Mouse (Mus musculus): Measurements from ENCODE around the gene Zfp1.
A peak's percentile ranks its signal among the peaks of the same experiment; 100 is the strongest.

The Zfp1 gene

DNA sequence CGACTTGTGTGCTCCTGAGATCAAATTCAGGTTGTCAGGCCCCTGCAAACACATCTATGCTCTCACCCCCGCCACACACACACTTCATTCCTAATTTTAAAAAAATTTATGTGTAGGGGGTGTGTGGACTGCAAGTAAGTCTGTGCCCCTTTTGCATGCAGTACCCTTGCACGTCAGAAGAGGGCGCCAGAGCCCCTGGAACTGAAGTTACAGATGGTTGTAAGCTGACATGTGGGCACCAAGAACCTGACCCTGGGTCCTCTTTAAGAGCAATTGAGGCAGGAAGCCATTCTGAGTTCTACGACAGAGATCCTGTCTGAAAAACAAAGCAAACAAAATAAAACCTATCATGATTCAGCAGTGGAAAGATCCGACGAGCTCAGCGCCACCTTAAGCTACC, 33.0 kb downstream of the Zfp1 start:
- no peak for DNase-seq (ENCODE audit: extremely low read depth, low read depth)

- DNase-seq (ENCODE audit: extremely low read depth, low read depth): peak; percentile 47
Measured at GRCm38 (mm10) chr8:111678111-111678510, 34.9 kb downstream of the Zfp1 start.

DNA sequence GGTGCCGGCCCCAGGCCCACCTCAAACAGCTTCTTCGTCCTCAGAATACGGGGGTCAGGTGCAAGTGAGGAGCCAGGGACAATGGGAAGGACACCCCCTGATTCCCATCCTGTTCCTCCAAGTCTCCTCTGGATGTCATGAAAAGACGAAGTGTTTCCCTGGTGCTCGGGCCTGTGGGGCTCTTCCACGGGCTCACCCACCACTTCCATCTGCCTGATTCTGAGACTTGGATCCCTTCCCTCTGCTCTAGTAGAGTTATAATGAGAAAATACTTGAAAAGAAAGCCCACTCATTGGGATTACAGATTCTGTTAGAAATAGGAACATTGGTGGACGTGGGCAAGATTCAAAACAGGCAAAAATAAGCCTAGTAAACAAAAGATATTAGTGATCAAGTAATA, 35.6 kb downstream of the Zfp1 start:
- DNase-seq (ENCODE audit: extremely low read depth, low read depth): no peak

- no peak for DNase-seq (ENCODE audit: extremely low read depth, low read depth)
Measured at GRCm38 (mm10) chr8:111680423-111681028, 37.3 kb downstream of the Zfp1 start.

- no peak for DNase-seq (ENCODE audit: extremely low read depth, low read depth)
Measured at GRCm38 (mm10) chr8:111681153-111681552, 38.0 kb downstream of the Zfp1 start.

DNA sequence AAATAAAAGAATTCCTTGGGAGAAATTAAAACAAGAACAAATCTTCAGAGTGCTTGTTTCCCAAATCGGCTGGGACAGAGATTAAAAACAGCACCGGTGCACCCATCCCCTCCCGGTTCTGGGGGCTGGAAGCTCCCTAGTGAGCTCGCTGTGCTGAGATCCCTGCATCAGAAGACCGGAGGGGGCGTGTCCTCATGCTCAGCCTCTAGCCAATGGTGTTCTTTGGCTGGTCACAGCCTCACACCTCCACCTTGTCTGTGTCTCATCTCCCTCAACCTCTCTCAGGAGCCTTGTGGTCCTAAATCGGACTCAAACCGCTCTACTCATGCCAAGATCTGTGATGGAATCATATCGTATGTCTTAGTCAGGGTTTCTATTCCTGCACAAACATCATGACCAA, 39.3 kb downstream of the Zfp1 start:
- no peak for DNase-seq (ENCODE audit: extremely low read depth, low read depth)

DNA sequence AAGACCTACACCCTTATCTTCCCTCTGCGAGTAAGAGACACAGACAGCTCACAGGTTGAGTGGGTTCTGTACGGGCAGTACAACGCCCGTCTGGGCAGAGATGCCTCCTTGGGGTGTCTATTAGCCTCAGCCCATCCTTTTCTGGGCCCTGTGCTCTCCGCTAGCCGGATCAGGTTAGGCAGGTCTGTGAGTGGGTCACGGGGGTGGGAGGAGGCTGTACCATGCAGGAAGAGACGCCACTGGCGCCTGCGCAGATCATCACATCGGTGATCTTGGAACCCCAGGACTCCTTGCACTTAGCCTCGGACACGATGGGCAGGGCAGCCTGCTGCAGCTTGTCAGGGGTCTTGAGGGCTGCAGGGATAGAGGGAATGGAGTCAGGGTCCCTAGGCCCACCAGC, 43.7 kb downstream of the Zfp1 start:
- DNase-seq (ENCODE audit: extremely low read depth, low read depth): no peak

GRCm38 (mm10) chr8:111690960-111691445, 47.8 kb downstream of the Zfp1 start, which contains the start of gene Ctrb1:
Gene Ctrb1 (minus strand): TSS chr8:111691010.
- no peak for DNase-seq (ENCODE audit: extremely low read depth, low read depth)

- DNase-seq (ENCODE audit: extremely low read depth, low read depth): no peak
Measured at GRCm38 (mm10) chr8:111693261-111693741, 50.1 kb downstream of the Zfp1 start.

GRCm38 (mm10) chr8:111695441-111695840, 52.2 kb downstream of the Zfp1 start:
- no peak for DNase-seq (ENCODE audit: extremely low read depth, low read depth)

DNA sequence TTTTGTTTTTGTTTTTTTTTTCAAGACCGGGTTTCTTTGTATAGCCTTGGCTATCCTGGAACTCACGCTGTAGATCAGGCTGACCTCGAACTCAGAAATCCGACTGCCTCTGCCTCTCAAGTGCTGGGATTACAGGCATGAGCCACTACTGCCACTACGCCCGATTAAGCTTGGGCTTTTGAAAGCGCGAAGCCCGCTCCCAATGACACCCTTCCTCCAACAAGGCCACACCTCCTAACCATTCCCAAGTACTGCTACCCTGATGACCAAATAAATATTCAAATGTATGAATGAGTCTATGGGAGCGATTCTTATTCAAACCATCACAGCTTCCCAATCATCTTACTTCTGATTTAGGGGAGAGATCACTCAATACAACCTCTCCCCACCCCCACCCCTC, 54.5 kb downstream of the Zfp1 start:
- no peak for DNase-seq (ENCODE audit: extremely low read depth, low read depth)

GRCm38 (mm10) chr8:111699035-111699434, 55.8 kb downstream of the Zfp1 start:
- DNase-seq (ENCODE audit: extremely low read depth, low read depth): no peak

DNA sequence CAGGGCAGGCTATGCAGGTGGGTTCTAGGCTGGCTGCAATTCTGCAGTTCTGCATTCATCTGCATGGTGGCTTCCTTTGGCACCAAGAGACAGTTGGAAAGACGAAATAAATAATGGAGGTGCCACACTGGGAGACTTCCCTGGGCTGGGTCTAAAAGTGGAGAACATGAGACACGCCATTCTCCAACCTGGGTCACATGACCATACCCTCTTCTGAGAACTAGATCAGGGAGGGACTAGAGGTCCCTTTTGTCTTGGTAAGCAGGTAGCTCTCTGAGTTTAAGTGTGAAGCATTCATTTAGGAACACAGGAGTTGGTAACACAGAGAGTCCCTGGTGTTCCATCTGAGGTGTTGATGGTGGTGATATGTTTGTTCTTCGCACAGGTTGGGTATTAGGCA, 57.0 kb downstream of the Zfp1 start:
- DNase-seq (ENCODE audit: extremely low read depth, low read depth): no peak

DNA sequence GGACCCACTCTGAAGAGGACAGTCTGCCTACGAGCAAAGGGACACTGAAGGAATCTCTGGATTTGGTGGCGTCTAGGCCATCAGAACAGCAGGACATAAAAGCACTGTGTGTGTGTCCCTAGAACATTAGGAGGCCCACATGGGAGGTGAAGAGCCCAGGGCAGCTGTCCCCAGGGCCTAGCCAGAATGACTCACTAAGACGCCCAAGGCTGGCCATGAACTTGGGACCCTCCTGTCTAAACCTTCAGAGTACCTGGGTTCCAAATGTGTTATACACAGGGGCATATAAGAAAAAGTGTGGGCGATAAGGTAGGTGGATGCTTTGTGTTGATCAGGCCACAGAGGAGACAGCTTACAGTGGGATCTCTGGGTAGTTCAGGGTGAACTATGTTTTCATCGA, 57.5 kb downstream of the Zfp1 start:
- no peak for DNase-seq (ENCODE audit: extremely low read depth, low read depth)

DNA sequence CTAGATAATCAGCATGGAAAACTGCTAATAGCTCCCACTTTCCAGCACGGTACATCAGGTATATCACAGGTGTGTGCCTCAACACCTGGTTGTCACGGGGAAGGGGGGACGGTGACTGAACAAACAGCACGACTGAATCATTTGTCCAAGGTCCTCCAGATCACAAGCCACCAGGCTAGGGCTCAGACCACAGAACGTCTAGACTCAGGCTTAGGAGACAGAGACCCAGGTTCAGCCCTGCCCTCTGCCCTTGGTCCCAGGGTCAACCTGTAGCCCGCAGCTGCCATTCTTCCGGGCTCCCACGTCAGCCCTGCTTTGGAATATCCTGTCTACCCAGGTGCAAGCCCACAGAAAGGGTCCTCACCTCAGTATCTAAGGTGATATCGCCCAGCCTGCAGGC, 58.2 kb downstream of the Zfp1 start:
- no peak for DNase-seq (ENCODE audit: extremely low read depth, low read depth)

DNA sequence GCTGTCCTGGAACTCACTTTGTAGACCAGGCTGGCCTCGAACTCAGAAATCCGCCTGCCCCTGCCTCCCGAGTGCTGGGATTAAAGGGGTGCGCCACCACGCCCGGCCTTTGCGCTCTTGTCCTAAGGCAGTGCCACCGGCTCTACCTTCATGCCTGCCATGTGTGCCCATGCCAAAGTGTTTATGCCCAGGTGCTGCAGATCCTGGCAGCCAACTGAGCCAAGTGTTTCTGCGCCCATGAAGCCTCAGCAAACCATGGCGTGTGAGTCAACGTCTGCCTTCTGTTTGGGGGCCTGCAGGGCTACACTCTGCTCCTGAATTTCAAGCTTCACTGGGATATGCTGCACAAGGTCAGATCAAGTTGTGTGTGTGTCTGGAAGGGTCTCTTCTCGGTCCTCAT, 61.4 kb downstream of the Zfp1 start:
- no peak for DNase-seq (ENCODE audit: extremely low read depth, low read depth)

DNA sequence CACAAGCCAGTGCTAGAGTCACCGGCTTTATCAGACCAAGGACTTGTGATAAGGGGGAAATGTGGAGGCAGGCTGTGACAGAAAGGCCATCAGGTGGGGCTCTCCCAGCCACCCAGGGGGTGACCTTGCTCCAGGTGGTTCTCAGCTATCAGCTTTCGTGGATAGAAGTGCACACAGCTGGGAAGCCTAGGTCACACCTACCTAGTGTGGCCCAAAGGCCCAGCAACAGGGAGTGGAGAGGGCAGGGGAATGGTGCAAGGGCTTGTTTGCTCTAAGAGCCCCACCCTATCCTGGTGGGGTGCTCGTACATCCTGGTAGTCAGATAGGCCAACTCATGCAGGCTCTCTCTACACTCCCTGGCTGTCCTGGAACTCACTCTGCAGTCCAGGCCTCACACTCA, 62.0 kb downstream of the Zfp1 start:
- no peak for DNase-seq (ENCODE audit: extremely low read depth, low read depth)

- no peak for DNase-seq (ENCODE audit: extremely low read depth, low read depth)
Measured at GRCm38 (mm10) chr8:111705699-111706098, 62.5 kb downstream of the Zfp1 start.

GRCm38 (mm10) chr8:111708265-111708664, 65.1 kb downstream of the Zfp1 start:
- no peak for DNase-seq (ENCODE audit: extremely low read depth, low read depth)

GRCm38 (mm10) chr8:111709223-111709622, 66.0 kb downstream of the Zfp1 start:
- no peak for DNase-seq (ENCODE audit: extremely low read depth, low read depth)

DNA sequence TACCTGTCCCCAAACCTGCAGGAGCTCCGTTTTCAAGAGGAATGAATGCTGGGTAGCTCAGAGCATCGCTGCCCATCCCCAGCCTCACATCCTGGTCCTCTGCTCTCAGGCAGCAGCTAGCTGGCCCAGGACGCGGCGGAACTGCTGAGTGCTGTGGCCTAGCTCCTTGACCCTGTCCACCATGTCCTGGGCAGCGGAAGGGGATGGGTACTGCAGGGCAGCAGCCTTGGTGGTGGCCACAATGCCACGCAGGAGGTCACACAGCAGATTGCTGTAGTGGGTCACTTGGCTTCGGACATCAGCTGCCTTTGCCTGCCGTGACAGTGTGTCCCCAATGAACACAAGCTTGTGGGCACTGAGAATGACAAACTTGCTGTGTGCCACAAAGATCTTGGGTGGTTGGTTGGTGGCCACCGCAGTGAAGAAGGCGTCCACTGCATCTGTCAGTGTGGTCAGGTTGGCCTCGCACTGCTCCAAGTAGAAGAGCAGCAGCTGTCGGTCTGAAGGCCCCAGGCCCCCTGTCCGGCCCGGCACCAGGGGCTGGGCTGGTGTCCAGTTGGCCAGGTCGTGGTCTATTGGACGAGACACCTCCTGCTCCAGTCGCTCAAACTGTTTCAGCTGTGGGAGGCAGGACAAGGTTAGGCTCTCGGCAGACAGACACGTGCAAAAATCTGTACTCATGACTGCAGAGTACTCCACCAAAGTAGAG, 67.7 kb downstream of the Zfp1 start:
- no peak for DNase-seq (ENCODE audit: extremely low read depth, low read depth)

DNA sequence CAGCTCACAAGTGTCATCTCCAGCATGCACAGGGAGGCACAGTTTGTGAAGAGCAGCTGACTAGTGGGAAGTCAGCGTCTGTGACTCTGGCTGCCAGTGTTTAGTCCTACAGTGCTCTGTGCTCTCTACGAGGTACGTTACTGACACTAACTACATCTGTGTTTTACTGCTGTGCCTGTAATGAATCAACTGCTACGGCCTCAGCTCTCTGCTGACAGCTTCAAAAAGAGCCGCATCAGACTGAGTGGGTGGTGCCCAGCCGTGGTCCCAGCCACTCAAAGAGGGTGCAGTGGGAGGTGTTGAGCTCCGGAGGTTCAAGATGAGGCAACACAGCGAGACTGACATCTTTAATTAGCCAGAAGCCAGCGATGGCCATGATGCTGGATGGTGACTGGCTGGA, 68.9 kb downstream of the Zfp1 start:
- no peak for DNase-seq (ENCODE audit: extremely low read depth, low read depth)

DNA sequence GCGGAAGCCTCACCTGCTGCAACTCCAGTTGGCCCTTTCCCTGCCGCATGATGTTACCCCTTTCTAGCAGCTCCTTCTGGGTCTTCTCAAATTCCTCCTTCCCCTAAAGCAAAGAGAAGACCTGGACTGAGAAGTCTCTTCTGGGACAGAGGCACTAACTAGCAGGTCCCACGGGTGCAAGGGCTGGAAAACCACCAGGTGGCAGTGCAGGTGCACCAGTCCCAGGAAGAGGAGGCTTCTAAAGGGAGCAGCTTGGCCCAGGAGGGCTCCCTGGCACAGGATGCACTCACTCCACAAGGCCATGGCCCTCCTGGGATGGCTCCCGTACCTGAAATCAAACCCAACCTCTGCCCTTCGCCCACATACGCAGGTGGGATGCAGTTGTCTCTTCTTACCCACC, 69.4 kb downstream of the Zfp1 start:
- DNase-seq (ENCODE audit: extremely low read depth, low read depth): no peak

Measured in MEL-GATA-1-ER (cell line).